Mouse (Mus musculus) ES-Bruce4 (cell line): ENCODE data around the gene Dchs2.

ENCODE experiments used
- CTCF ChIP-seq: IDR thresholded peaks from one replicate; pipeline ENCODE4 v1.8.1; 2011; ENCODE audit warnings: low read depth, low read length
- POLR2A ChIP-seq: IDR thresholded peaks from one replicate; pipeline ENCODE4 v1.8.1; 2011; ENCODE audit warnings: low read length; ENCODE audit not compliant: insufficient read depth

- TF ChIP-seq POLR2A = no peak
- TF ChIP-seq CTCF = no peak
Measured at GRCm38 (mm10) chr3:83099651-83100050, 28.1 kb upstream of the Dchs2 start.
